15 mouse cellular contexts compared by ENCODE assay signal in the genomic region with DNA sequence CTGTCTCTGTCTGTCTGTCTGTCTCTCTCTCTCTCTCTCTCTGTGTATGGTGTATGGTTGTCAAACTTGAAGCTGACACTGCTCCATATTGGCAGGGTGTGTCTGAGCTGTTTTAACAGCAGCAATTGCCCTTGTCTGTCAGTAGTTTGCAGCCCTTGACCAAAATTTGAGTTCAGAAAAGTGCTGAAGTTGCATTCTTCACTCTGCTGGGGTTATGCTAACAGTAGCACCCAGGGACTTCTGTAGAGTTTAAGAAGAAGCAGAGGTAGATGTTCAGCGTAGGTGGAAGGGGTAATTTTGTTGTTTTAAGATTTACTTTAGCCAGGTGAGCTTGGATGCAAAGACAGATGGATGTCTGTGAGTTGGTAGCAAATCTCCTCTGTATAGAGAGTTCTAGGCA.
"Had no signal": no experiment of that assay in that cellular context is flagged by ENCODE, and none has a peak within 500 bp of the region (broad histone marks: within the 10 kb centered on the region; RNA-seq: fewer than 3 reads in every experiment).

No protein-coding gene starts in this region.

- H3K9me3 ChIP-seq: liver, embryonic 13.5 days; midbrain, embryonic 12.5 days; neural tube, embryonic 13.5 days; stomach, embryonic 15.5 days had no signal

- DNase-seq: kidney, adult 18-20 months; kidney, adult 9 months; kidney, postnatal 25 days; liver, embryonic 13.5 days; lung, embryonic 14.5 days; retina, postnatal 1 day; spleen, adult 18-20 months; thymus, postnatal 36 days had no signal

- H3K36me3 ChIP-seq: liver, embryonic 13.5 days; midbrain, embryonic 12.5 days; neural tube, embryonic 13.5 days; stomach, embryonic 15.5 days had no signal

- H3K27me3 ChIP-seq: liver, embryonic 13.5 days; midbrain, embryonic 12.5 days; neural tube, embryonic 13.5 days; stomach, embryonic 15.5 days had no signal

- H3K9ac ChIP-seq: liver, embryonic 13.5 days; lung, embryonic 14.5 days; midbrain, embryonic 12.5 days; neural tube, embryonic 13.5 days; stomach, embryonic 15.5 days had no signal

- H3K4me3 ChIP-seq: liver, embryonic 13.5 days; midbrain, embryonic 12.5 days; myocyte; neural tube, embryonic 13.5 days; stomach, embryonic 15.5 days had no signal

- H3K27ac ChIP-seq: liver, embryonic 13.5 days; midbrain, embryonic 12.5 days; neural tube, embryonic 13.5 days; stomach, embryonic 15.5 days had no signal

- ATAC-seq: intestine, embryonic 16.5 days; lung, postnatal 0 days; midbrain, embryonic 16.5 days had no signal

- H3K4me2 ChIP-seq: liver, embryonic 13.5 days; lung, embryonic 14.5 days; midbrain, embryonic 12.5 days; neural tube, embryonic 13.5 days; stomach, embryonic 15.5 days had no signal
